In genomic region chr11:53046850-53047249, GRCm38 (mm10) we compare ENCODE assay signal across 30 mouse cellular contexts.
A peak's percentile ranks its signal among the peaks of the same experiment; 100 is the strongest.
DNase-seq lines count a peak whose midpoint lies in the region; ATAC-seq and TF ChIP-seq lines count a peak whose summit lies in the region.
"Had no signal": no experiment of that assay in that cellular context is flagged by ENCODE, and none has a peak within 500 bp of the region (broad histone marks: within the 10 kb centered on the region; RNA-seq: fewer than 3 reads in every experiment).

No protein-coding gene starts in this region.

- DNase-seq in heart, embryonic 10.5 days (ENCODE audit: low spot score) = no peak
- no peak for DNase-seq in heart, postnatal 36 days
- no peak for DNase-seq in hindbrain, embryonic 14.5 days (ENCODE audit: low spot score)
- no peak for DNase-seq in hindbrain, postnatal 0 days (ENCODE audit: low spot score)
- peak; percentile 48 for DNase-seq in lung, embryonic 14.5 days
- no peak for DNase-seq in lung, postnatal 0 days (ENCODE audit: low spot score)
- peak; percentile 47 for DNase-seq in retina, postnatal 1 day
- no peak for DNase-seq in retina, embryonic 14.5 days (ENCODE audit: low spot score)
- DNase-seq: adrenal gland, postnatal 10 days; adrenal gland, postnatal 36 days; B cell, adult 2 months; cerebellum, adult 11 months; cerebellum, adult 2 months; cerebellum, adult 9-11 months; cerebellum, postnatal 25 days; gastrocnemius, postnatal 10 days; gastrocnemius, postnatal 36 days; heart, adult 11 months; heart, postnatal 10 days; heart, postnatal 4 days had no signal

- WGBS in heart, embryonic 10.5 days = 39% methylated on average over 6 of the region's 6 CpGs
- WGBS in hindbrain, embryonic 14.5 days = 30% methylated on average over 6 of the region's 6 CpGs
- 35% methylated on average over 6 of the region's 6 CpGs for WGBS in hindbrain, postnatal 0 days
- 27% methylated on average over 6 of the region's 6 CpGs for WGBS in lung, embryonic 14.5 days
- WGBS in lung, postnatal 0 days = 27% methylated on average over 6 of the region's 6 CpGs

- H3K4me1 ChIP-seq in heart, embryonic 10.5 days = peaks cover 42% of the 10 kb centered on the region
- peaks cover 3% of the 10 kb centered on the region; the same call in 1 of the 2 replicates for H3K4me1 ChIP-seq in hindbrain, embryonic 14.5 days (replicated peaks; ENCODE audit: control insufficient read depth, insufficient read depth, low read length)
- no peaks in the 10 kb centered on the region for H3K4me1 ChIP-seq in hindbrain, postnatal 0 days (ENCODE audit: insufficient read depth, low read length)
- H3K4me1 ChIP-seq in lung, embryonic 14.5 days (ENCODE audit: insufficient read depth) = no peaks in the 10 kb centered on the region
- no peaks in the 10 kb centered on the region for H3K4me1 ChIP-seq in lung, postnatal 0 days (ENCODE audit: insufficient read depth, low read depth, low read length)
- H3K4me1 ChIP-seq: embryonic facial prominence, embryonic 12.5 days; embryonic facial prominence, embryonic 15.5 days had no signal

- H3K27me3 ChIP-seq in heart, embryonic 10.5 days (ENCODE audit: insufficient read depth, poor library complexity, severe bottlenecking) = no peaks in the 10 kb centered on the region; the same call in 1 of the 2 replicates
- no peaks in the 10 kb centered on the region for H3K27me3 ChIP-seq in hindbrain, embryonic 14.5 days (ENCODE audit: control insufficient read depth, insufficient read depth, low read length)
- no peaks in the 10 kb centered on the region for H3K27me3 ChIP-seq in hindbrain, postnatal 0 days (ENCODE audit: insufficient read depth, low read length)
- no peaks in the 10 kb centered on the region for H3K27me3 ChIP-seq in lung, embryonic 14.5 days (ENCODE audit: insufficient read depth, low read length)
- H3K27me3 ChIP-seq in lung, postnatal 0 days (replicated peaks; ENCODE audit: insufficient read depth, low read length) = no peaks in the 10 kb centered on the region
- H3K27me3 ChIP-seq: embryonic facial prominence, embryonic 12.5 days; embryonic facial prominence, embryonic 15.5 days; heart, embryonic 12.5 days; heart, embryonic 15.5 days; hindbrain, embryonic 15.5 days had no signal

- TF ChIP-seq CTCF in hindbrain, postnatal 0 days (IDR thresholded peaks at IDR 0.05; ENCODE audit: low read depth) = no peak
- TF ChIP-seq CTCF in lung, embryonic 14.5 days (IDR thresholded peaks at IDR 0.05; ENCODE audit: low read depth) = no peak
- TF ChIP-seq CTCF in lung, postnatal 0 days (IDR thresholded peaks at IDR 0.05) = no peak

- H3K9me3 ChIP-seq in heart, embryonic 10.5 days = no peaks in the 10 kb centered on the region
- H3K9me3 ChIP-seq in hindbrain, embryonic 14.5 days (ENCODE audit: control insufficient read depth, low read length) = no peaks in the 10 kb centered on the region
- H3K9me3 ChIP-seq in hindbrain, postnatal 0 days (ENCODE audit: low read length) = no peaks in the 10 kb centered on the region
- H3K9me3 ChIP-seq in lung, embryonic 14.5 days (ENCODE audit: low read depth, low read length) = no peaks in the 10 kb centered on the region
- no peaks in the 10 kb centered on the region for H3K9me3 ChIP-seq in lung, postnatal 0 days (ENCODE audit: low read length)
- H3K9me3 ChIP-seq: embryonic facial prominence, embryonic 12.5 days; embryonic facial prominence, embryonic 15.5 days; G1E; heart, embryonic 12.5 days; heart, embryonic 15.5 days; hindbrain, embryonic 15.5 days had no signal

- peak overlapping the region; percentile 29; the same call in 1 of the 2 replicates for H3K27ac ChIP-seq in heart, embryonic 10.5 days
- H3K27ac ChIP-seq in hindbrain, embryonic 14.5 days = peak overlapping the region; percentile 9; the same call in 1 of the 2 replicates
- no peak overlapping the region for H3K27ac ChIP-seq in hindbrain, postnatal 0 days
- no peak overlapping the region for H3K27ac ChIP-seq in lung, embryonic 14.5 days (ENCODE audit: low read depth)
- H3K27ac ChIP-seq in lung, postnatal 0 days (ENCODE audit: low read length) = no peak overlapping the region
- H3K27ac ChIP-seq: embryonic facial prominence, embryonic 12.5 days; embryonic facial prominence, embryonic 15.5 days; heart, embryonic 15.5 days; hindbrain, embryonic 15.5 days had no signal

- no peak overlapping the region for H3K4me2 ChIP-seq in hindbrain, embryonic 14.5 days (replicated peaks)
- no peak overlapping the region for H3K4me2 ChIP-seq in hindbrain, postnatal 0 days (ENCODE audit: low read depth, low read length)
- no peak overlapping the region for H3K4me2 ChIP-seq in lung, embryonic 14.5 days
- no peak overlapping the region for H3K4me2 ChIP-seq in lung, postnatal 0 days (replicated peaks; ENCODE audit: low read depth, low read length)
- H3K4me2 ChIP-seq: embryonic facial prominence, embryonic 12.5 days; embryonic facial prominence, embryonic 15.5 days; heart, embryonic 12.5 days; heart, embryonic 15.5 days; hindbrain, embryonic 15.5 days had no signal

- H3K36me3 ChIP-seq in heart, embryonic 10.5 days = no peaks in the 10 kb centered on the region
- no peaks in the 10 kb centered on the region for H3K36me3 ChIP-seq in hindbrain, embryonic 14.5 days (replicated peaks; ENCODE audit: control insufficient read depth, insufficient read depth)
- no peaks in the 10 kb centered on the region for H3K36me3 ChIP-seq in hindbrain, postnatal 0 days (ENCODE audit: insufficient read depth, low read length)
- no peaks in the 10 kb centered on the region for H3K36me3 ChIP-seq in lung, embryonic 14.5 days (ENCODE audit: insufficient read depth)
- no peaks in the 10 kb centered on the region for H3K36me3 ChIP-seq in lung, postnatal 0 days (ENCODE audit: insufficient read depth, low read length)
- H3K36me3 ChIP-seq: embryonic facial prominence, embryonic 12.5 days; embryonic facial prominence, embryonic 15.5 days; G1E; heart, embryonic 12.5 days; heart, embryonic 15.5 days; hindbrain, embryonic 15.5 days had no signal

- no peak overlapping the region for H3K9ac ChIP-seq in hindbrain, embryonic 14.5 days
- no peak overlapping the region for H3K9ac ChIP-seq in hindbrain, postnatal 0 days (replicated peaks; ENCODE audit: low read length)
- no peak overlapping the region for H3K9ac ChIP-seq in lung, embryonic 14.5 days
- no peak overlapping the region for H3K9ac ChIP-seq in lung, postnatal 0 days (replicated peaks; ENCODE audit: low read depth)
- H3K9ac ChIP-seq: embryonic facial prominence, embryonic 12.5 days; embryonic facial prominence, embryonic 15.5 days; heart, embryonic 12.5 days; heart, embryonic 15.5 days; hindbrain, embryonic 15.5 days had no signal

- intact Hi-C loops in heart, postnatal 36 days (cut with DNase I) = no loop called here

- H3K4me3 ChIP-seq in heart, embryonic 10.5 days = no peak overlapping the region
- no peak overlapping the region for H3K4me3 ChIP-seq in hindbrain, embryonic 14.5 days (replicated peaks; ENCODE audit: low read length)
- no peak overlapping the region for H3K4me3 ChIP-seq in hindbrain, postnatal 0 days (ENCODE audit: low read length)
- no peak overlapping the region for H3K4me3 ChIP-seq in lung, embryonic 14.5 days (ENCODE audit: low read depth, low read length)
- H3K4me3 ChIP-seq in lung, postnatal 0 days (ENCODE audit: low read depth, low read length) = no peak overlapping the region
- H3K4me3 ChIP-seq: embryonic facial prominence, embryonic 12.5 days; embryonic facial prominence, embryonic 15.5 days; heart, embryonic 12.5 days; heart, embryonic 15.5 days; hindbrain, embryonic 15.5 days had no signal

- TF ChIP-seq EP300 in lung, postnatal 0 days (IDR thresholded peaks at IDR 0.05) = no peak

- ATAC-seq in hindbrain, embryonic 14.5 days (ENCODE audit: low FRiP score) = no peak
- no peak for ATAC-seq in hindbrain, postnatal 0 days
- ATAC-seq in lung, embryonic 14.5 days (ENCODE audit: insufficient read depth) = no peak
- no peak for ATAC-seq in lung, postnatal 0 days
- ATAC-seq: forebrain, embryonic 16.5 days; inflammation-experienced regulatory T-cells, adult 6 months; intestine, embryonic 16.5 days; Patski had no signal

Comparison
In these comparisons a context has a peak if more than half of its experiments do, and no peak if none do; other contexts are left out.
1. DNase-seq: peak in lung, embryonic 14.5 days (single experiment) and retina, postnatal 1 day (single experiment); none in heart, embryonic 10.5 days (single experiment), heart, postnatal 36 days (0 of 2), hindbrain, embryonic 14.5 days (single experiment), hindbrain, postnatal 0 days (single experiment), lung, postnatal 0 days (single experiment) and retina, embryonic 14.5 days (single experiment).
2. H3K27ac ChIP-seq: peak in heart, embryonic 10.5 days (single experiment) and hindbrain, embryonic 14.5 days (single experiment); none in hindbrain, postnatal 0 days (single experiment), lung, embryonic 14.5 days (single experiment) and lung, postnatal 0 days (single experiment).